Mouse (Mus musculus): Measurements from ENCODE around the gene Mks1.

Mks1 gene

DNA sequence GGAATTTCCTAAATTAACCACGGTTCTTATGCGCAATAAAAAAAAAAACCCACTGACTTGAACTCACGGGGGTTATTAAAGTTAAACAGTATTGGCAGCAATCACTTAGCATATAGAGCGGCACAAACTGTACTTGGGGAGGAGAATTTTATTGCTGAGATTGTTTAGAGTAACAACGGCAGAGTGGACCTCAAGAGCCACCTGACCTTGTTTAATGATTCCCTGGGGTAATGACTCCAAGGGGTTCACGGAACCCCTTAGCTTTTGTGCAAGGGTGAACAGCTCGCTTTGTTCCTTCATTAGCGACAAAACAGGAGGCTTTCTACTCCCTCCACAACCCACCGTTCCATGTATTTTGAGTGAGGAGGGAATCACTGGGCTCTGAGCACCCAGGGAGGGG is 26.8 kb downstream of the Mks1 start:
- no peak for DNase-seq

DNA sequence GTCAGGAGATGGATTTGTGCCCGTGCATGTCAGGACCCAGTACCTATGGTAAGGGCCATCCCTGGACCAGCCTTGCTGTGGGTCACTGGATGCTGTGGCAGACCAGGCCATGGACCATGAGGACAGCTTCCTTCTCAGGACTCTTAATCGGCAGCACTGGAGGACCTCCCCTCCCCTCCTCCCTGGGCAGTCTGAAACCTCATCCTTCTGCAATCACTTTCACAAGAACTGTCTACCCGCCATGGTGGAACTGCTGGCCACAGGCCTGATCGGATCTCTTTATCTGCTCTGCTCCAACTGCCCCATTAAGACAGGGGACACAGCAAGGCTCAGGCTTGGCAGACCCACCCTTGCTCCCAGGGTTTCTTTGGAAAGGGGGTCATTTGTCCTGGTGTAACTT is 28.7 kb downstream of the Mks1 start:
- DNase-seq = no peak

DNA sequence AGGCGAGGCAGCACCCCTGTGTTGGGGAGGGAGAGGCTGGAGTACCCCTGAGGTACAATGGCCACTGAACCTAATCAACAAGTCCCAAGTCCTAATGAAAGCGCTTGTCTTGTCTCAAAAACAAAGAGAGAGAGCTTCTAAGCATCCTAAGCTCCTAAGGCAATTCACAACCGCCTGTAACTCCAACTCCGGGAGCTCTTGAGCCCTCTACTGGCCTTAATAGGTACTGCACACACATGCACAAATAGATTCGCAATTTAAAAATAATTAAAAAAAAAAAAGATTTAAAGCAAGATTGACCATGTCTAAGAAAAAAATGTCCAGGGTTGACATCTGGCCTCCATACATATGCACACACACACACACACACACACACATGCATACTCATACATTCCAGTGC is 30.5 kb downstream of the Mks1 start:
- DNase-seq = peak; percentile 3

GRCm38 (mm10) chr11:87884856-87885255 is 31.8 kb downstream of the Mks1 start:
- DNase-seq = no peak

GRCm38 (mm10) chr11:87892168-87892567 is 39.2 kb downstream of the Mks1 start, which contains the start of gene Olfr462:
Gene Olfr462 (minus strand): TSS chr11:87892268.
- no peak for DNase-seq

DNA sequence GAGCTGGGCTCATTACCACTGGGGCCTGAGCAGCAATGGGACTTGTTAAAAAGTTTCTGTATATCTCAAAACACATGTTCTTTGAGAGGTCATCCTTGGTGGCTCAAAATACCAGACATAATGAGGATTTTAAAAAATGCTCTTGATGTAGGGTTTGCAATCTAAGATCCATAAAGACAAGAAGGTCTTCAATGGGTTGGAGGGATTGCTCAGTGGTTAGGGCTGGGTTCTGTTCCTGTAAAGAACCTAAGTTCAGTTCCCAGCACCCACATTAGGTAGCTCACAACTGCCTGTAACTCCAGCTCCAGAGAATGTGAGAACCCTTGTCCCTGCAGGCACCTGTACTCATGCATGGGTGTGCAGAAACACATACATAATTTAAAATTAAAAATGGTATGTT is 44.3 kb downstream of the Mks1 start, which contains the start of gene Olfr463:
Gene Olfr463, minus strand, starts transcription at position 101 of the 400 bp plus-strand sequence.
- no peak for DNase-seq

DNA sequence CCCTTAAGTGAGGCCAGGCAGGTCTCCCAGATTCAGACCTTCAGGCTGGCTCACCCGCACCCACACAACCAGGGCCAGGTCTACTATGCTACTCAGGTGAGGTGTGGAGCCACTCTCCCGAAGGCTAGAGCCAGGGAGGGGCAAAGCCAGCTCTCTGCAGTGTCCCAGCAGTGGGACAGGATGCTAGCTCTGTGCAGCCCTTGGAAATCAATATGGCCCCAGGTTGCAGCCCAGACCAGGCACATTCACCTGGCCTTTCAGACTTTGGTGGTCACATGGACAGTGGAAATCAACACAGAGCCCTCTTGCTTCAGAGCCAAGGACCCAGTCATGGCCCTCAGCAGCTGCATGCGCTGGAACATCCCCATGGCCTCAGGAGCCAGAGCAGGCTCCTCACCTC is 51.3 kb downstream of the Mks1 start:
- DNase-seq = no peak
